Mouse (Mus musculus) gastrocnemius, postnatal 14 days (tissue): ENCODE data around the gene Dcpp3. TPM values are rescaled to one million over a fixed set of nuclear protein-coding genes. Genes with fewer than 3 reads are reported as not detected.
"Not testable (repeated sequence)": the region's sequence is repeated elsewhere in the genome, so short reads cannot be mapped to it uniquely, and the experiment has no call there.

Experiments
- DNase-seq: peaks from one replicate; pipeline ENCODE4 v3.0.0; 2021; ENCODE audit warnings: mixed read lengths
- intact Hi-C: fragments of 180-260 bp; cut with DNase I; formaldehyde crosslinking; loops from one replicate; pipeline ENCODE4 v1.15.1; 2025; ENCODE audit warnings: low total_unique reads
- long read RNA-seq, 2 experiments: library from polyadenylated mRNA; stranded (forward); transcript quantifications; one replicate each; pipeline ENCODE4 v2.0.0; 2021
- total RNA-seq, 2 experiments: library from RNA; stranded (reverse); gene quantifications; 2 replicates each; pipeline ENCODE4 v1.2.3; 2021

Dcpp3 gene
- not detected for total RNA-seq
- long read RNA-seq, experiment 1: 0 reads
- long read RNA-seq, experiment 2: 0 reads

DNA sequence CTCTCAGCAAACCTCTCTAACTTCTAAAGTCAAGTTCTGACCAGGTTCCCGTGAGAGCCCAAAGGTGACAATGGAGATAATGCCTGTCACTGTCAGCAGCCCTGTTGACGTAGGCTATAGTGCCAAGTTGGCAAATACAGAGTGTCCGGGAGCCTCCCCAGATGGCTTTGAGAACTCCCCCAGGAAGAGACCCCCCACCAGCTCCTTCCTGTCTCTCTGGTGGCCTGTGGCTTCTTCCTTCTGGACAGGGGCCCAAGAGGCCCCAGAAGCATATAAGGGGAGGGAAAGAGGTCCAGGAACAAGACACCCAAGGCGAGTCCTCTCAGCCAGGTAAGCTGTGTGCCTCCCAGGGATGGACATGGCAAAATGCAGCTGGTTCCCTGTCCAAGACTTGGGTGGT lies at the start of gene Dcpp3:
Gene Dcpp3, plus strand, starts transcription at position 301 of the 400 bp plus-strand sequence.
- intact Hi-C loops, DNase-seq: not testable (repeated sequence)

- intact Hi-C loops: no loop called here
- no peak for DNase-seq
Measured at GRCm38 (mm10) chr17:23867756-23868155, 49.5 kb upstream of the Dcpp3 start, which contains the start of gene Prss21. Gene Prss21, plus strand, starts transcription at chr17:23868056.

GRCm38 (mm10) chr17:23868513-23868912 lies 48.7 kb upstream of the Dcpp3 start:
- no peak for DNase-seq
- intact Hi-C loops: no loop called here

GRCm38 (mm10) chr17:23873884-23874856 lies 43.1 kb upstream of the Dcpp3 start:
- peak; percentile 59 for DNase-seq
- intact Hi-C loops: no loop called here

- DNase-seq: no peak
- intact Hi-C loops: loop anchor here (5.0 kb wide), 1 partner anchor 81 kb away; the partner anchor contains the start of gene Sbpl
Measured at GRCm38 (mm10) chr17:23876741-23877140, 40.5 kb upstream of the Dcpp3 start.

DNA sequence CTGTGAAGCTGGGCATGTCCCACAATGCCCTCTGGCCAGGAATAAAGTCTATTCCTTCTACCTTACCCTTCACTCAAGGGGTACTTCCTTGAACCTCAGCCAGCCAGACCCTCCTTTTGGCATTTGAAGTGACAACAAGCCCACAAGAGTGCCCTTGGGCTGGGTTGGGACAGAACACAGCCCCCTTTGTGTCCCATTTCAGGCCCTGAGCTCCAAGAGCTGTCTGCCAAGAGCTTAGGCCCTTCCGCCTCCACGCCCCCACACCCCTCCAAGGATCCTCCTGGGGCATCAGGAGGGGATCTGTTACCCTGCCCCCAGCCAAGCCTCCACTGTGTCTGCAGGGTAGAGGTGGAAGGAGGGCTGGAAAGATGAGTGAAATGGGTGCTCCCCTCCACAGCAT lies 40.1 kb upstream of the Dcpp3 start:
- intact Hi-C loops: loop anchor here (5.0 kb wide), 1 partner anchor 80 kb away; the partner anchor contains the start of gene Sbpl
- no peak for DNase-seq

GRCm38 (mm10) chr17:23880576-23880975 lies 36.7 kb upstream of the Dcpp3 start, which contains the start of the genes Dcpp1 and Dcpp2:
Gene Dcpp1, plus strand, starts transcription at chr17:23880876.
Gene Dcpp2, plus strand, starts transcription at chr17:23880880.
- intact Hi-C loops, DNase-seq: not testable (repeated sequence)

DNA sequence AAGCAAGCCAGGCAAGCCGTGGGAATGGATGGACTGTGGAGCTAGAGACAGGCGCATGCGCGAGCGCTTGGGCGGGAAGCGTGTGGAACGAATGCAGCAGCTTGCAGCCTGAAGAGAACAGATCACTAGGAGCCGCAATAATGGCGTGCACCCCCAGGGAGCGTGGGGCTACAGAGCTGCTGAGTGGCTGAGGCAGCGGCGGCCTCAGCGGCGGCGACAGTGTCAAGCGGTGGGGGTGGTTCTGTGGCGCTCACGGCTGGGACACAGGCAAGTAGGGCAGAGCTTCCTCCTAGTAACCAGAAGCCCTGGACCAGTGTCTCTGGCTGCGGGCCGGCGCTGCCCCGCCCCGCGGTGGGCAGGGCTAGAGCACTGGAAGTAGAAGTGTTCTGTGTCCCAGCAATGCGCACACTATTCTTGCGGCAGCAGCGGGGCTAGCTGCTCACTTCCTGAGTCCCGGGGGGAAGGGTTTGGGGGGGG lies 7.3 kb downstream of the Dcpp3 start:
- intact Hi-C loops: no loop called here
- DNase-seq: peak; percentile 92

DNA sequence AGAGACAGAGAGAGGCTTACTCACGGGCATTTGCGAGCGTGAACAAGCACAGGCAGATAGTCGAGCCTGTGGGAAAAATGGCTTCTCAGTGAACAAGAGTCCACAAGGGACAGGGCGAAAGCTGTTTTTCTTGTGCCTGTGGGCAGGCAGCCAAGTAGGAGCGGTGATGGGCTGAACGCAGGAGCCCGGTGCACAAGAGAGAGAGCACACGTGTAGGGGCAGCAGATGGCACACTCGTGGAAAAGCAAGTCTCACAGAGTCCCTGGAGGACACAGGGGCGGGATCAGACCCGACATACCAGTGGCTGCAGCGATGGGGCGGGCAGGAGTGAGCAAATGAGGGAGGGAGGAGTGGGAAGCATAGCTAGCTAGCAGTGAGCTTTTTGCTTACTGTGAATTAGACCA lies 7.8 kb downstream of the Dcpp3 start:
- peak; percentile 72 for DNase-seq
- intact Hi-C loops: no loop called here

DNA sequence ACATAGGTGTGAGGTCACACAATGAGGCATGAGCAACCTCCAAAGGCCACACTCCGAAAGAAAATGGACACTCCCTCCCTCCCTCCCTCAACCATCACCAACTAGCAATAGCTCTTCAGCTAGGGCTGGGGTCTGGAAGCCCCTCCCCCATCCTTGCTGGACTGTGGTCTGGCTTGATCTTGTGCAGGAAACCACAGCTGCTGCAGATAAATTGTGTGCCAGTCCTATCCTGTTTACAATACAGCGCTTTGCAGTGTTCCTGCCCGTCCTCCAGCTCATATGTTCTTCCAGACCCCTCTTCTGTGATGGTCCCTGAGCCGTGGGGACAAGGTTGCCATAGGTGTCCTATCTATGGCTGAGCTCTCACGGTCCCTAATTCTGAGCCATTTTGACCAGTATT lies 13.9 kb downstream of the Dcpp3 start:
- intact Hi-C loops: no loop called here

DNA sequence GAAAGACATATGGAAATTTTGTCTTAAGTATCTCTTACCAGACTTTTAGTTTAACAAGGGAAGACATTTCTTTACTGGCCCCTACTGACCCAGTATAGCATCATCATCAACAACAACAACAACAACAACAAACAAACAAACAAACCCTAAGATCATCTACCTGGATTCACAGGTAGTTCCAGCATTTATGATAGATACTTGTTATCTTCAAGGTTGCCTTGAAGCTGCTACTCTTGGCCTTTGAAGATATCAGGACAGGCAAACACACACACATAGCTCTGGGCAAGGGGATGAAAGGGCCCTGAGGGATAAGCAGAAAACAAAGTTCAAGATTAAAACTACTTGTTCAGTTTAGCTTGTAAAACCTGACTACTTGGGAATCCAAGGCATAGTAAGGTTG lies 24.1 kb downstream of the Dcpp3 start, which contains the start of gene Sbp:
Gene Sbp, plus strand, starts transcription at position 301 of the 400 bp plus-strand sequence.
- DNase-seq: no peak
- intact Hi-C loops: no loop called here

More for the DNA sequence above, 13.9 kb downstream of the Dcpp3 start:
- no peak for DNase-seq

GRCm38 (mm10) chr17:23947486-23947885 lies 30.2 kb downstream of the Dcpp3 start:
- intact Hi-C loops, DNase-seq: not testable (repeated sequence)

- intact Hi-C loops: no loop called here
Measured at GRCm38 (mm10) chr17:23949068-23949467, 31.8 kb downstream of the Dcpp3 start.

DNA sequence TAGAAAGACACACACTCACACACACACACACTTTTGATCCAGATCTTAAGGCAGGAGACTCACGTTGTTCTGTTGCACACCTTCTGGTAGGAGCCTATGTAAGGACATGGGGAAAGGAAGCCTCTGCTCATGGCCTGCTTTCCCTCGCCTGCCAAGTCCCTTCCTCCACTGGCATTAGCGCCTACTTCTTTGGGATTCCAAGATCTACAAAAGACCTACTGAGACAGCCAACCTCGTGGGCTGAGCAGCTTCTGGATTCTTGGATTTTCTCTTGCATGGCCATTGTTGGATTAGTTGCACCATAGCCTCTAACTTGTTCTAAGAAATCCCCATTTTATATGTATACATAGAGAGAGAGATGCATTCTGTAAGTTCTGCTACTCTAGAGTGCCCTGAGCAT lies 33.6 kb downstream of the Dcpp3 start:
- intact Hi-C loops, DNase-seq: not testable (repeated sequence)

More at GRCm38 (mm10) chr17:23949068-23949467, 31.8 kb downstream of the Dcpp3 start:
- DNase-seq: no peak

DNA sequence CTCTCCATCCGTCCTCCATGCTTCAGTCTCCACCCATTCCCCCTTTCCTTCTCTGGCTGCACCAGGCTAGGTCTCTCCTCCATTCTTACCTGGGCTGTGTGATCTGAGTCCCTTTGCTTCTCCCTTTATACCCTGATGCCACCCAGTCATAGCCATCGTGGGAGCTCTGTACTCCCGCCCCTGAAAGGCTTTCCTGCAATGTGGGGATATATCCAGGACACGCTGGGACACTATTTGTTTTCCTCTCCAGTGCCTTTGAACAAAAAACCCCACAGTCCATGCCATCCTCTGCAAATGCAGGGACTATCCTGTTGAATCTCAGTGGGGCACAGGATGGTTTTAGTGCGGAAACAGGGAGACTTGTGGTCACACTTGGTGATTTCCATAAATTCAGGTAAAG lies 37.9 kb downstream of the Dcpp3 start, which contains the start of gene Sbpl:
Gene Sbpl, minus strand, starts transcription at position 101 of the 400 bp plus-strand sequence.
- intact Hi-C loops: loop anchor here (5.0 kb wide), 2 partner anchors 78 to 178 kb away; no protein-coding TSS in a partner anchor
- no peak for DNase-seq

- peak; percentile 66 for DNase-seq
- intact Hi-C loops: loop anchor here (5.0 kb wide), 1 partner anchor 108 kb away; no protein-coding TSS in a partner anchor
Measured at GRCm38 (mm10) chr17:23960084-23960738, 43.0 kb downstream of the Dcpp3 start.

DNA sequence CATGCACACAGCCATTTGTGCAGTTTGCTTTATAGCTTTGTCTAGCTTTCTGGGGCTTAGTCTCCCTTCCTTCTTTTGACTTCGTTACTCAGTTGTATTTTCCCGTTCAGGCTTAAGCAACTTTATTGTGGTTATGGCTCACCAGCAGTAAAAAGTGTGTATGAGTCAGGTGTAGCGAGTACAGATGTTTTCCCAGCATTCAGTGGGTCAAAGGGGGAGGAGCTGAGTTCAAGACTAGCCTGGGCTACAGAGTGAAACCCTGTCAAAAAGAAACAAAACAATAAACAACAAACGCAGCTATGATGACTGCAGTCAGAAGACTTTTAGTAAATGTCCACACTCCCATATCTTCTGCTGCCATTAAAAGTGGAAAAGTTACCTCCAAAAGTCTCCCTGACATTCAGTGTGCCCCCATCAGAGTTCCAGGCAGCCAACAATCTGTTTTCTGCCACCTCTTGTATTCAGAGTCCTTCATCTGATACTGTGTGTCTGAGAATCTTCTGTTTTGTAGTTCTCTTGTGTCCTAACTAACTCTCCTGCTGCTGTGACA lies 44.4 kb downstream of the Dcpp3 start:
- intact Hi-C loops: loop anchor here (5.0 kb wide), 1 partner anchor 109 kb away; no protein-coding TSS in a partner anchor
- no peak for DNase-seq

- intact Hi-C loops: no loop called here
- DNase-seq: no peak
Measured at GRCm38 (mm10) chr17:23965805-23966425, 48.7 kb downstream of the Dcpp3 start.
